Mouse (Mus musculus): ENCODE data around the gene Osbpl3. TPM values are rescaled to one million over a fixed set of nuclear protein-coding genes. Genes with fewer than 3 reads are reported as not detected.

Osbpl3 gene
- polyA plus RNA-seq, 1 experiment from 2014 or later, result 9.1 TPM

GRCm38 (mm10) chr6:50291650-50292049 lies 164.4 kb downstream of the Osbpl3 start:
- Histone ChIP-seq H3K9me3 (ENCODE audit: control insufficient read depth, low read length) (no peaks in the 10 kb centered on the region), H3K27ac (replicated peaks; ENCODE audit: low read depth, low read length) (no peak overlapping the region), H3K4me2 (ENCODE audit: low read depth, severe bottlenecking) (no peak overlapping the region), H3K4me3 (ENCODE audit: low read depth, low read length) (no peak overlapping the region), H3K36me3 (ENCODE audit: control insufficient read depth, insufficient read depth, low read length) (no peaks in the 10 kb centered on the region), H3K4me1 (ENCODE audit: control insufficient read depth, insufficient read depth, low read length) (no peaks in the 10 kb centered on the region), H3K27me3 (ENCODE audit: control insufficient read depth, insufficient read depth, low read length) (no peaks in the 10 kb centered on the region), H3K9ac (ENCODE audit: low read length) (no peak overlapping the region)
- WGBS, result 92% methylated on average over 4 of the region's 4 CpGs
- no peak for ATAC-seq (ENCODE audit: insufficient number of reproducible peaks, low FRiP score, low TSS enrichment, low read depth)
- no peak for DNase-seq (ENCODE audit: low spot score)

GRCm38 (mm10) chr6:50286881-50287280 lies 169.1 kb downstream of the Osbpl3 start:
- H3K36me3 ChIP-seq (ENCODE audit: control insufficient read depth, insufficient read depth, low read length), result no peaks in the 10 kb centered on the region
- H3K4me2 ChIP-seq (ENCODE audit: low read depth, severe bottlenecking), result no peak overlapping the region
- no peaks in the 10 kb centered on the region for H3K4me1 ChIP-seq (ENCODE audit: control insufficient read depth, insufficient read depth, low read length)
- H3K9ac ChIP-seq (ENCODE audit: low read length), result no peak overlapping the region
- H3K27me3 ChIP-seq (ENCODE audit: control insufficient read depth, insufficient read depth, low read length), result no peaks in the 10 kb centered on the region
- H3K9me3 ChIP-seq (ENCODE audit: control insufficient read depth, low read length), result no peaks in the 10 kb centered on the region
- H3K27ac ChIP-seq (replicated peaks; ENCODE audit: low read depth, low read length), result no peak overlapping the region
- 78% methylated on average over 3 of the region's 3 CpGs for WGBS
- H3K4me3 ChIP-seq (ENCODE audit: low read depth, low read length), result no peak overlapping the region
- ATAC-seq (ENCODE audit: insufficient number of reproducible peaks, low FRiP score, low TSS enrichment, low read depth) (no peak), DNase-seq (ENCODE audit: low spot score) (no peak)

GRCm38 (mm10) chr6:50279642-50280041 lies 176.4 kb downstream of the Osbpl3 start:
- H3K4me3 ChIP-seq (ENCODE audit: low read depth, low read length), result no peak overlapping the region
- no peaks in the 10 kb centered on the region for H3K36me3 ChIP-seq (ENCODE audit: control insufficient read depth, insufficient read depth, low read length)
- DNase-seq (ENCODE audit: low spot score), result no peak
- H3K9me3 ChIP-seq (ENCODE audit: control insufficient read depth, low read length), result no peaks in the 10 kb centered on the region
- no peak overlapping the region for H3K27ac ChIP-seq (replicated peaks; ENCODE audit: low read depth, low read length)
- H3K4me2 ChIP-seq (ENCODE audit: low read depth, severe bottlenecking), result no peak overlapping the region
- ATAC-seq (ENCODE audit: insufficient number of reproducible peaks, low FRiP score, low TSS enrichment, low read depth), result no peak
- H3K27me3 ChIP-seq (ENCODE audit: control insufficient read depth, insufficient read depth, low read length), result no peaks in the 10 kb centered on the region
- no peak overlapping the region for H3K9ac ChIP-seq (ENCODE audit: low read length)
- WGBS, result 87% methylated on average over 7 of the region's 7 CpGs
- H3K4me1 ChIP-seq (ENCODE audit: control insufficient read depth, insufficient read depth, low read length), result no peaks in the 10 kb centered on the region

- H3K4me2 ChIP-seq (ENCODE audit: low read depth, severe bottlenecking), result no peak overlapping the region
- no peaks in the 10 kb centered on the region for H3K27me3 ChIP-seq (ENCODE audit: control insufficient read depth, insufficient read depth, low read length)
- DNase-seq (ENCODE audit: low spot score) (no peak), ATAC-seq (ENCODE audit: insufficient number of reproducible peaks, low FRiP score, low TSS enrichment, low read depth) (no peak)
- WGBS, result 69% methylated on average over 4 of the region's 4 CpGs
- no peak overlapping the region for H3K9ac ChIP-seq (ENCODE audit: low read length)
- no peaks in the 10 kb centered on the region for H3K9me3 ChIP-seq (ENCODE audit: control insufficient read depth, low read length)
- H3K27ac ChIP-seq (replicated peaks; ENCODE audit: low read depth, low read length), result no peak overlapping the region
- H3K36me3 ChIP-seq (ENCODE audit: control insufficient read depth, insufficient read depth, low read length), result no peaks in the 10 kb centered on the region
- H3K4me1 ChIP-seq (ENCODE audit: control insufficient read depth, insufficient read depth, low read length), result no peaks in the 10 kb centered on the region
- H3K4me3 ChIP-seq (ENCODE audit: low read depth, low read length), result no peak overlapping the region
Observed at GRCm38 (mm10) chr6:50273947-50274346, 182.1 kb downstream of the Osbpl3 start.

- WGBS, result 78% methylated on average over 1 of the region's 1 CpGs
- H3K27ac ChIP-seq (replicated peaks; ENCODE audit: low read depth, low read length), result no peak overlapping the region
- no peaks in the 10 kb centered on the region for H3K9me3 ChIP-seq (ENCODE audit: control insufficient read depth, low read length)
- no peaks in the 10 kb centered on the region for H3K36me3 ChIP-seq (ENCODE audit: control insufficient read depth, insufficient read depth, low read length)
- no peaks in the 10 kb centered on the region for H3K4me1 ChIP-seq (ENCODE audit: control insufficient read depth, insufficient read depth, low read length)
- ATAC-seq (ENCODE audit: insufficient number of reproducible peaks, low FRiP score, low TSS enrichment, low read depth) (no peak), DNase-seq (ENCODE audit: low spot score) (no peak)
- H3K4me2 ChIP-seq (ENCODE audit: low read depth, severe bottlenecking), result no peak overlapping the region
- no peak overlapping the region for H3K4me3 ChIP-seq (ENCODE audit: low read depth, low read length)
- no peaks in the 10 kb centered on the region for H3K27me3 ChIP-seq (ENCODE audit: control insufficient read depth, insufficient read depth, low read length)
- H3K9ac ChIP-seq (ENCODE audit: low read length), result no peak overlapping the region
Observed at GRCm38 (mm10) chr6:50273416-50273815, 182.6 kb downstream of the Osbpl3 start.

GRCm38 (mm10) chr6:50263670-50264069 lies 192.3 kb downstream of the Osbpl3 start, which contains the start of gene Gsdme:
TSS of gene Gsdme (minus strand) at chr6:50263862.
- 84% methylated on average over 6 of the region's 6 CpGs for WGBS
- no peak within 1 kb of the TSS for H3K4me2 ChIP-seq (ENCODE audit: low read depth, severe bottlenecking)
- H3K36me3 ChIP-seq (ENCODE audit: control insufficient read depth, insufficient read depth, low read length), result no peaks in the 10 kb centered on the region
- H3K9me3 ChIP-seq (ENCODE audit: control insufficient read depth, low read length), result no peaks in the 10 kb centered on the region
- no peak within 1 kb of the TSS for H3K9ac ChIP-seq (ENCODE audit: low read length)
- H3K27ac ChIP-seq (replicated peaks; ENCODE audit: low read depth, low read length), result no peak within 1 kb of the TSS
- ATAC-seq (ENCODE audit: insufficient number of reproducible peaks, low FRiP score, low TSS enrichment, low read depth) (no peak), DNase-seq (ENCODE audit: low spot score) (no peak)
- no peaks in the 10 kb centered on the region for H3K4me1 ChIP-seq (ENCODE audit: control insufficient read depth, insufficient read depth, low read length)
- no peak within 1 kb of the TSS for H3K4me3 ChIP-seq (ENCODE audit: low read depth, low read length)
- no peaks in the 10 kb centered on the region for H3K27me3 ChIP-seq (ENCODE audit: control insufficient read depth, insufficient read depth, low read length)

GRCm38 (mm10) chr6:50262310-50262709 lies 193.7 kb downstream of the Osbpl3 start:
- 26% methylated on average over 7 of the region's 7 CpGs for whole genome bisulfite sequencing
- Histone ChIP-seq H3K4me1 (ENCODE audit: control insufficient read depth, insufficient read depth, low read length) (no peaks in the 10 kb centered on the region), H3K4me3 (ENCODE audit: low read depth, low read length) (peak overlapping the region; percentile 39; the same call in 1 of the 2 replicates), H3K36me3 (ENCODE audit: control insufficient read depth, insufficient read depth, low read length) (no peaks in the 10 kb centered on the region), H3K27ac (replicated peaks; ENCODE audit: low read depth, low read length) (no peak overlapping the region), H3K9me3 (ENCODE audit: control insufficient read depth, low read length) (no peaks in the 10 kb centered on the region), H3K4me2 (ENCODE audit: low read depth, severe bottlenecking) (peak overlapping the region; percentile 62), H3K27me3 (ENCODE audit: control insufficient read depth, insufficient read depth, low read length) (no peaks in the 10 kb centered on the region), H3K9ac (ENCODE audit: low read length) (peak overlapping the region; percentile 52)
- DNase-seq (ENCODE audit: low spot score) (no peak), ATAC-seq (ENCODE audit: insufficient number of reproducible peaks, low FRiP score, low TSS enrichment, low read depth) (no peak; the same call in 1 of the 2 replicates)

GRCm38 (mm10) chr6:50261922-50262261 lies 194.1 kb downstream of the Osbpl3 start:
- Histone ChIP-seq H3K9ac (ENCODE audit: low read length) (peak overlapping the region; percentile 52), H3K4me3 (ENCODE audit: low read depth, low read length) (peak overlapping the region; percentile 39), H3K4me1 (ENCODE audit: control insufficient read depth, insufficient read depth, low read length) (no peaks in the 10 kb centered on the region), H3K36me3 (ENCODE audit: control insufficient read depth, insufficient read depth, low read length) (no peaks in the 10 kb centered on the region), H3K27ac (replicated peaks; ENCODE audit: low read depth, low read length) (no peak overlapping the region), H3K4me2 (ENCODE audit: low read depth, severe bottlenecking) (peak overlapping the region; percentile 62), H3K9me3 (ENCODE audit: control insufficient read depth, low read length) (no peaks in the 10 kb centered on the region), H3K27me3 (ENCODE audit: control insufficient read depth, insufficient read depth, low read length) (no peaks in the 10 kb centered on the region)
- peak; percentile 26; the same call in 1 of the 2 replicates for ATAC-seq (ENCODE audit: insufficient number of reproducible peaks, low FRiP score, low TSS enrichment, low read depth)
- no peak for DNase-seq (ENCODE audit: low spot score)
- 0% methylated on average over 6 of the region's 6 CpGs for WGBS

- Histone ChIP-seq H3K36me3 (ENCODE audit: control insufficient read depth, insufficient read depth, low read length) (no peaks in the 10 kb centered on the region), H3K27ac (replicated peaks; ENCODE audit: low read depth, low read length) (no peak overlapping the region), H3K9me3 (ENCODE audit: control insufficient read depth, low read length) (no peaks in the 10 kb centered on the region), H3K27me3 (ENCODE audit: control insufficient read depth, insufficient read depth, low read length) (no peaks in the 10 kb centered on the region), H3K4me1 (ENCODE audit: control insufficient read depth, insufficient read depth, low read length) (no peaks in the 10 kb centered on the region), H3K4me3 (ENCODE audit: low read depth, low read length) (peak overlapping the region; percentile 39), H3K4me2 (ENCODE audit: low read depth, severe bottlenecking) (peak overlapping the region; percentile 62), H3K9ac (ENCODE audit: low read length) (peak overlapping the region; percentile 52)
- DNase-seq (ENCODE audit: low spot score) (peak; percentile 91), ATAC-seq (ENCODE audit: insufficient number of reproducible peaks, low FRiP score, low TSS enrichment, low read depth) (peak; percentile 47; the same call in 1 of the 2 replicates)
- WGBS, result 3% methylated on average over 28 of the region's 35 CpGs
Observed at GRCm38 (mm10) chr6:50261201-50261921, 194.6 kb downstream of the Osbpl3 start.

Measured in limb, embryonic 11.5 days (tissue).